Mouse (Mus musculus) activated CD4-positive, CD25-positive, alpha-beta regulatory T cell, adult 4 months (primary cell): ENCODE data around the gene Prrt4. TPM values are rescaled to one million over a fixed set of nuclear protein-coding genes. Genes with fewer than 3 reads are reported as not detected.
"Not testable (repeated sequence)": the region's sequence is repeated elsewhere in the genome, so short reads cannot be mapped to it uniquely, and the experiment has no call there.

Experiments
- ATAC-seq: one replicate; pipeline ENCODE4 v1.8.0; 2017
- polyA plus RNA-seq, 2 experiments: library from polyadenylated mRNA; unstranded; fragments of 100-300 nt; shearing (Covaris generic); gene quantifications; one replicate each; pipeline ENCODE4 v1.2.1; 2017

Gene Prrt4
- polyA plus RNA-seq, 2 experiments from 2014 or later, result not detected

DNA sequence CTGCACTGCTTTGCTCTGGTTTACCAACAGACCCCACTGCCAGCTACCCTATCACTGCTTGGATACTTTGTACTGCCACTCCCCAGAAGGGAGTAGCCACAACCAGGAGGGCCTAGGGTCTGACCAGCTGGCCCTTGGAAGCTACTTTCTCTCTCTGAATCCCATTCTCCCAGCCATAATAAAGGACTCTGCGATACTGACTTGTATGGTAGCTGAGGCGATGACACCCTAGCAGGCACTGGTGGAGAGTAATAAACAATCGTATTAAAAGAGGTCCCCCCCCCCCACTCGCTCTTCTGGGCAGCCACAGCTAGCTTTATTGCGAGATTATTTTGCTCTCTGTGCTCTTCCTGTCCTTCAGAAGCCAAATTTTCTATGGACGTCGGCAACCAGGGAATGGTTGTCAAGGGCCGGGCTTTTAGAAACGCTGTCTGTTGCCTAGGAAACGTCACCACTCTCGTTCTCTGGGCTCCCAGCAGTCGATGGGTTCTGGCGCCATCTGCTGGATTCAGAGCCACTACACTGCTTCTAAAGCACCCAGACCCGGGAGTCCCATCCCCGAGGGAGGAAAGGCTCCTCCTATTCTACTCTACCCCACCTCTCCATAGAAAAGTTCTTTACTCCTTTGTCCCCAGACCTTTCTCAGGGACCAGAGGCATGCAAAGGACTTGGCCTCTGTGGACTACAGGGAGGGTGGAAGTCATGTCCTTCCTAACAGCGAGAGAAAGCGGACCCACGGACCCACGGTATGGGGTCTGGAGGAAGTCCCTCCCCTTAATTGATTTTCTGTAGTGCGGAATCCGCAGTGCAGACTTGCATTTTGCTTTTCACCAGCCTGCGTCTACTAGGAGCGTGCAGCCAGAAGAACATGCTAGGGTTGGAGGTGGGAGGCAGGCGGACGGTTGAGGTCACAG lies 19.2 kb upstream of the Prrt4 start:
- peak; percentile 95 for ATAC-seq

DNA sequence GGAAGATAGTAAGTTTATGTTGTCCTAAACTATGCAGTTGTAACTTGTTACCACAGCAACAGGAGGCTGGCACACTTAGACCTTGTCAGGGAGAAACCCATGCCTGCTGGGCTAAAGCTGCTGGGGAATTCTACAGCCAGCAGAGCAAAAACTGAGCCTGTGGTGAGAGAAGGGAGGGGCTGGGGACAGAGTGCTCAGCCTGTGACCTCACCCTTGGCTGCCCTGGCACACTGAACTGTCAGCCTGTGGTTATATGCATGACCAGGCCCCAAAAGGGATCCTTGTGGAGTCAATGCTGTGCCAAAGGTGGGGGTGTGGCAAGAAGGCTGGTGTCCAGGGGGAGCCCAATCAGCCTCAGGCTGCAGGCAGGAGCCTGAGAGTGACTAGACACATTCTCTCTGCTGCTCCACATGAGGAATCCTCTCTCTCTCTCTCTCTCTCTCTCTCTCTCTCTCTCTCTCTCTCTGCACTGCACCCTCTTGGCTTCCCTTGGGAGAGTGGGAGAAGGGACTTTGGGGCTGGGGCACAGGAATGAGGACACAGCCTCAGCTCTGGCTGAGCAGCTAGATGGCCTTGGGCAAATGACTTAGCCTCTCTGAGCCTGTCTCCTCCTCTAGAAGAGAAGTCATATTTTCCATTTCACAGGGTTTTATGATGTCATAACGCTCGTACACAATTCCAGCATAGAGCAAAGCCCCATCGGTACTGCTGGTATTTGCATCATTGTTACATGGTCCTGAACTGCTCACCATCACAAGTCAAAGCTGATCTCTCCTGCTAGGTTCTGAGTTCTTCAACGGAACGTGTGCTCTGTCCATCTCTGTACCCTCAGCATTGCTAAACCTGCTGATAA lies 16.7 kb upstream of the Prrt4 start:
- ATAC-seq, result no peak

DNA sequence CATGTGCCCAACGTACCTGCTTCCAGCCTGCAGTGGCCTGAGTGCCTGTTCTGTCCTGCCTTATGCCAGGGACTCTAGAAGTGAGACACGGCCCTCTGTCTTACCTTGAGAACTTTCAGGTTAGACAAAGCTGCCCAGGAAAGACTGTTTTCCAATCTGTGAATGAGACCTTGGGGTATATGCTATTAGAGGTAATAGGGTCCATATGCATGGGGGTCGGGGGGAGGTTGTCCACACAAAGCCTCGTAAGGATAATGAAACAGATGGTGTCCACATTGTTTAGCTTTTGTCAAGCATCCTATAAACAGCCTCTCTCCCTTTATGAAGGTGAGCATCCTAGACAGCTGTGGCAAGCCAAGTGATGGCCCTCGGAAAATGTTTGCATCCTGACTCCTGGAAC lies 15.8 kb upstream of the Prrt4 start:
- ATAC-seq, result no peak

DNA sequence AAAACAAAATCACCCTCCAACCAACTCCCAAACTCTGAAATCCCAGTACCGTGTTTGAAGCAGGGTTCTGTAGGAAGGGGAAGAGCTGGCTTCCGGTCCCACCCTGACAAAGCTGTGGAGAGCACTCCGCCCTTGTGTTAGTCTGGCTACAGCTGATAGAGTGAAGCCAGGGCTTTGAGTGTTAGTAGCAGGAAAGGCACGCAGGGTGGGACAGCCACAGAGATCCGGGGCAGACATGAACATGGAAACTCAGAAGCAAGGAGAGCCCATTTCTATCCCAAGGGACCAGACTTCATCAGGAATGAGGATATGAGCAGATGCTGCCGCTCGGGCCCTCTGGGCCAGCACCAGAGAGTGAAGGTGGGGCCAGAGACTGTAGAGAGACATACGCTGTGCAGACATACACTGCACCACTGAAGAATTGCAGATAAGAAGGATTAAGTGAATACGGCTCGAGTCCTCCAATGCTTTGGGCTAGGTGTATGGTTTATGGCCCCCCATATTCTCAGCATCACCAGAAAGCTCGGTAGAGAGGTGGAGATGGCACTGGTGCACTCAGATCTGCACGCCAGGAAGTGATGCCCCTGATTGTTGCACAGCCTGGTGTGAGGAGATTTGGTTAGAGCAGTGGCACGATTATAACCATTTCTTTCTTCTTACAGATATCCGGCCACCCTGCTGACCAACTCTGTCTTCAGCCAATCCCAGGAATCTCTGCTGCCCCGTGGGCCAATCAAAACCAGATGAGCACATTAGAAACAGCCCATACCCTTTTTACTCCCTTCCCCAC lies 14.8 kb upstream of the Prrt4 start:
- ATAC-seq, result no peak

DNA sequence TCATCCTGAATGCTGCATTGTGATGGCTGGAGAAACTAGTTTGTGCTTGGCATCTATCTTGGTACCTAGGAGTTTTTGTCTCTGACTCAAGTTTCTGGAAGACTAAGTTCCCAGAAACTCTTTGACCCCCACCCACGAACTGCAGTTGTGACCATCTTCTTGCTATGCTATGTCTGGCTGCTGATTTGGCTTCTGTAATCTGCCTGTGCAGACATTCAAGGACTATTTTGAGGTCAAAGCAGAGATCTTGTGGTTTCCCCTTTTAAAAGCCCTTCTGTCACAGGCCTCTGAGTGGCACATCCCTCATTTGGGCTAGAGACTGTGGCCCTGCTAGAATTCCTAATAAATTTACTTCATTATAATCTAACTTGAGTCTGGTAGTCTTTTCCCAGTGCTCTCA lies 8.6 kb upstream of the Prrt4 start:
- ATAC-seq, result no peak

DNA sequence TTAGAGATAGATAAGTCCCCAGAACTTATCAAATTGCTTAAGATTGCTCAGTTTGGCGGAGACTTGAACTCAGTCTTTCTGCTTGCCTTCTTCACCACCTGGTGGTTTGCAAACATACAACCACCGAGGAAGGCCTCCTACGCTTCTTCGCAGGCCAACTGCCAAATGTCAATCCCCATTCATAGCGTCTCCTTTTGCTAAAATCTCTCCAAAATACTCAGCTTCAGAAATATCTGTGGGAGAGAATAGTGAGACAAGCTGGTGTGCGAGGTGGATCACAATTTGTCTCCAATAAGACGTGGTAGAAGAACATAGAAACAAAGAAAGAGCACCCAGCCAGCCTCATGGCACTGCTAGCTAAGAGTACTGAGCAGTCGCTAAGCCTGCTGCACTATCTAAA lies 459 bp upstream of the Prrt4 start:
- ATAC-seq, result no peak

DNA sequence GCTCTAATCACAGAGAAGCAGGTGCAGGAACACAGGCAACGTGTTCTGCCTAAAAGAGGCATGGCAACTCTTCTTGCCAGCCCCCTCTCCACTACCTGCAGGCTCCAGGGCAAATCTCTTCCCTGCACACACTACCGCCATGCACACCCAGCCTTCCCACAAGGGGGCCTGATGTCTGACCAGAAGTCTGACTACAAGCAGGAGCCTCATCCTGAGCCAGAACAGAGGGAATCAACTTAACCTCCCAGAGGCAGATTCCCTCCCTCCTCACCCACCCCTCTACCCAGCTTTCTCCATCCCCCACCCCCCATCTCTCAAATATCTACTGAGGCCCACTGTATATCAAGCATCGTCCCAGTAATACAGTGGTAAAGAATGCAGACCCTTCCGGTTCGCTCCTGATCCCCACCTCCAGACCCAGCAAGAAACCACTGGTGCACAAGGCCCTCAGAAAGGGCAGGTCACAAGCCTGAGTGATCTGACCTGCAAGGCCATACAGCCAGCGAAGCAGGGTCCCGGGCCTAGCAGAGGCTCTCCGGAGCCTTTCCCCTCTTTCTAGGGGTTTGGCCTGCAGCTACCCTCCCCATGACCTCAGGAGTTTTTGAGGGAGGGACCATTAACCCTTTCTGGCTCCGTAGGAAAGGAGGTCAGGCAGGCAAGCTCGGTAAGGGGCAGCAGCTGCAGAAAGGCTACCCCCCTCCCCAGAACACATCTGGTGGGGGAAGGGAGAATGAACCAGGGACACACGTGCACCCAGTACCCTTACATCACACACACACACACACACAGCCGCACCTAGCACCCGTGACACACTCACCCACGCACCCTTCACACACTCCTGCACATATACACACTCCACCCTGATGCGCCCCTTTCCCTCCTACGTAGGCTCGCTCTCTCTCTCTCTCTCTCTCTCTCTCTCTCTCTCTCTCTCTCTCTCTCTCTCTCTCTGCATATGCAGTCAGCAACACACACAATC lies 1.2 kb downstream of the Prrt4 start:
- ATAC-seq, result no peak

DNA sequence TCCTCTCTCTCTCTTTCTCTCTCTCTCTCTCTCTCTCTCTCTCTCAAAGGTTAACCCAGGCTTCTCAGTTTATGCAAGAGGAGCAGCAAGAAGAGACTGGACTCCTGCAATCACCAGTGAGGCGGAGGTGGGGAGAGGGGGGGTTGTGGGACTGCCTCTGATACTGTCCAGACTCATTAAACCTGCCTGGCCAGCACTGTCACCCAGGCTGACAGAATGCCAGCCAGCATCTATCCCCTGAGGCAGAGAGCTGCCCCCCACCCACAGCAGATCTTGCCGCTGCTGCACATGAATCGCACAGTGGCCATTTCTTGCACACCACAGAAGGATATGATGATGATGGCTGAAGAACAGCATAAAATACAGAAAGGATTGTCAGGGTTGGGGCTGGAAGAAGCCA lies 4.3 kb downstream of the Prrt4 start:
- ATAC-seq, result no peak

DNA sequence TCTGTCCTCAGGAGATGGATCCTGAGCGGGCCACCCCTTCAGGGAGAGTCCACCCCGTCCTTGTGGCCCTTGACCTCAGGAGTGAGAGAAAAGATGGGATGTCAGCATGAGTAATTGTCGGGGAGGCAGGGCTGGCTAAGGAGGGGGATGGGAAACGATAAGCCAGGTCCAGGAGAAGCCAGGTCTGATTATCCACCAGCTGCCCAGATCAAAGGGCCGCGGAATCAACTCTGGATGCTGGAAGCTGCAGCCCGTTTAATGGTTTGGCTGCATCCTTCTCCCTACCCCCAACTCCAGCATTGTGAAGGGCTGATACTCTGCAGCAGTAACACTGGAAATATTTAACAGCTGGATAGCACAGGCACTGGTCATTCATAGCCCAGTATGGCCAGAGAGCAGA lies 5.0 kb downstream of the Prrt4 start:
- no peak for ATAC-seq

DNA sequence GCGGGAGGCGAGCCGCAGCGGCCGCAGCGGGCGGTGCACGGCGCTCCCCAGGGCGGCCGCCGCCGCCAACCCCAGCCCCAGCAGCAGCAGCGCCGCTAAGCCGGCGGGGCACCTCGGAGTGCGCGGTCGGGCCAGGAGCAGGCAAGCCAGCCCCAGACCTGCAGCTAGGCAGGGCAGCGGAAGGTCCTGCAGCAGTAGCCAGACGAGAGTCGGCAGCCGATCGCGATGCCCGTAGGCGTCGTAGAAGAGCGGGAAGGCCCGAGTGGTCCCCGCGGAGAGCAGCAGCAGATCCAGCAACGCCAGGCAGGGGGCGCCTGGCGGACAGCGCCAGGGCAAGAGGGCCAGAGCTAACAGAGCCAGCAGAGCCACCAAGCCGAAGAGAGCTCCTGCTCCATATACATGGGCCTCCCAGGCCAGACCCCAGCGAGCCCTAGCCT lies 8.4 kb downstream of the Prrt4 start:
- ATAC-seq, result peak; percentile 38

DNA sequence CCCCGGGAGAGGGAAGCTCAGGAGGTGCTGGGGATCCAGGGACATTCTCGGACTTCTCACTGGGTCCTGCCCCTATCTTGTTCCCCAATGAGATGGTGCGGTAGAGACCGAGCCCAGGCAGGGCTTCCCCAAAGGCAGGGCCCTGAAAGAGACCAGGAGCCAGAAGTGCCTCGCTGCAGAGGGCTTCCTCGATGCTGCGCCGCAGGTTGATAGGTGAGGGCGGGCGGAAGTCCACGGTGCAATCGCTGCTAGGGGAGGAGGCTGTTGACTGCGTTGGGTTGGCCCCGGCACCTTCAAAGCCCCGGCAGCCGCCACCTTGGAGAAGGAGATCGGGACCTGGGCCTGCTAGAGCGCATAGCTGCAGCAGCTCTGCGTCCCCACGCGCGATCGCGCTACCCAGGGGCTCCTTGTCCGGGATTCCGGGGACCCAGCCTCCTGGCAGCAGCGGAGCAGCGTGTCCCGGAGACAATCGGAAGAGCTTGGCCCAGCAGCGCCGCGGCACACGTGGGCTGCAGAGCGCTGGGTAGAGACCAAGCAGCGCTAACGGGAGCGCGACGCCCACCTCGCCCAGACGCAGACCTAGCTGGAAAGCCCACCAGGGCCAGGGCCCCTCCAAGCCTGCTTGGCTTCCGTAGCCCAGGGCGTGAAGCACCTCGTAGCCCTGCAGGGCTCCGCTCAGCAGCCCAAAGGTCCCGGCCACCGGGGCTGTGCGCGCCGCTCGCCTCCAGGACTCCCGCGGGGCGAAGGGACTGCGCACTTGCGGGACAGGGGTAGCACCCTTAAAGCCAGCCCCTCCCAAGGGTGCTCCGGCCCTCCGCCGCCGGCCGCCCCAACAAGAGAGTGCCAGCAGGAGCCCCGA lies 9.1 kb downstream of the Prrt4 start:
- peak; percentile 91 for ATAC-seq

DNA sequence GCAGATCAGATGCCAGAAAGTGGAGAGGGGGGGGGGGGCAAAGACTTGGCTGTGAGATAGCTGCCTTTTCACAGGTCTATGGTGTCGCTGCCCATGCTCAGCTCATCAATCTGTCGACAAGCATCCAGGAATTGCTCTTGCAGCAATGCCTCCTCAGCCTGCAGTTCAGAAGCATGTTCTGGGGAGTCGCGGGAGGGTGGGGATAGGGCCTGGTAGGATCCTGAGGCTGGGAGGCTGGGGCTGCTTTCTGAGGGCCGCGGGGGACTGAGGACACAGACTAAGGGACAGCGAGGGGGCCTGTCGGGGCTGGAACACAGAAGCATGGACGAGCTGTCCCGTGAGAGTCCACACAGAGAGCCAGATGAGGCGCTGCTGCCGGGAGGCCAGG lies 9.7 kb downstream of the Prrt4 start:
- no peak for ATAC-seq

DNA sequence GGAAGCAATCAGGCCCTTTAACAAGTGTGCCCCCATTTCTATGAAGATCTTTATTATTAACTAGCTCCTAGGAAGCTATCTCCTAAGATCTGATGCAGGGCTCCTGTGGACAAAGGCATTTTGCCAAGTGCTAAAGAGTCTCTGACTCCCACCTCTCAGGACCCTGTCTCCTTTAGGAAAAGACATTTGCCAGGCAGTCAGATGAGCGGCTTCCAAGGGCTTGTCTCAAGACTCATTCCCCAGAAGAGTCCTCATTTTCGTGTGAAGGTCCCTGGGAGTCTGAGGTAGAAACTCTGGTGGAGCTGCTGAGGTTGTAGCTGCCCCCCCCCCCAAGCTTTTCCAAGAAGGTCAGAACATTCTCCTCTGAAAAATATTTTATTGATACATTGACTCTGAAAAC lies 10.5 kb downstream of the Prrt4 start:
- no peak for ATAC-seq

DNA sequence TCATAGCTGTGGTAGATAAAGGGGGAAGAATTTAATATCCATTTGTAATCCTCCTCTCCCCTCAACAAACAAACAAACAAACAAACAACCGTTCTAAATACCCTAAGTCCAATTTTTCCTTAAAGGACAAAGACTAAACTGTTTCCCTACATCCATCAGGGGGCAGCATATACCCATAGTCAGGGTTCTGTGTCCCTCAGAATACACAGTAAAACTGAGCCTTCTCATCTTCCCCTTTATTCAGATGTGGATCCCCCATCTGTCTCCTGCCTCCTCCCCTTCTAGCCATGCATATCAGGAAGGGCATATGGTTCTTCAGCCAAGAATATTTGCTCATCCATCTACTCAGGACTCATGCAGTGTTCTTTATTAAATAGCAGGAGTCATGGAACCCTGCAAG lies 13.2 kb downstream of the Prrt4 start:
- ATAC-seq, result no peak

DNA sequence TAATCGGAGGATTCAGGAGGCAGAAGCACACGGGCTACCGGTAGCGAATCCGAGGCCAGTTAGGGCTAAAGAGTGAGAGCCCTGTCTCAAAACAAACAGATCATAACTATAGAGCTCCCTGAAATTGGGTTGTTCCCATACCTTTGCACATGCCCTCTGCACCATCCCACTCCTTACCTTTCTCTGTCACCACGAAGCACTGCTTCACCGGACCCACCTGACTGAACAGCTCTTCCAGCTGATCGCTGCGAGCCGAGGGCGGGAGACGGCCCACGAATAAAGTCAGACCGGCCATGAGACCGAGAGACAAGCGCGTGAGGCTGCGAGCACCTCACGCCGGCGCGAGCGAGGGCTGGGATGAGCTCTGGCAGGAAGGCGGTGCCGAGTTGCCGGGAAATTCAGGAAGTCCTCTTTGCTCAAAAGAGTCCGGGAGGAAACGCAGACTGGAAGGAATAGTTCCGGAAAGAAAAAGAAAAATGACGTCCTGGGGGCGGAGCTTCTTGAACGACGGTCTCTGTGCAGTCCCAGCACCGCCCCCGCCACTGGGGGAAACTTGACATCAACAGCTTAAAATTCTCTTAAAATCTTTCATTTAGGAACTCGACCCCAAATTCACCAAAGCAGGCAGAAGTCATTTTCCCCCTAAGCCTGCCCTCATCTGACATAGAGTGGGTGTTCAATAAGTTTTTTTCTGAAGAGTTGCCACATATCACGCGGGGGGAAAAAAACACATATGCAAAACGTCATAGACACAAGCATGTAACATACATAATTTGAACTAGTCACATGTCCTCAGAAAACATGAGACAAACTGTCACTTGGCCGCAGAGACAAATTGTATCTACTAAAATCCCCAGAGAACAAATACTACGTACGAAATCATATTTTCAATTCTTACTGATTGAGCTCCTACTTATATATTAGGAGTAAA lies 14.8 kb downstream of the Prrt4 start, which contains the start of gene Rbm28:
TSS of gene Rbm28 (minus strand) at position 693 of the 931 bp plus-strand sequence.
- peak; percentile 78 for ATAC-seq

DNA sequence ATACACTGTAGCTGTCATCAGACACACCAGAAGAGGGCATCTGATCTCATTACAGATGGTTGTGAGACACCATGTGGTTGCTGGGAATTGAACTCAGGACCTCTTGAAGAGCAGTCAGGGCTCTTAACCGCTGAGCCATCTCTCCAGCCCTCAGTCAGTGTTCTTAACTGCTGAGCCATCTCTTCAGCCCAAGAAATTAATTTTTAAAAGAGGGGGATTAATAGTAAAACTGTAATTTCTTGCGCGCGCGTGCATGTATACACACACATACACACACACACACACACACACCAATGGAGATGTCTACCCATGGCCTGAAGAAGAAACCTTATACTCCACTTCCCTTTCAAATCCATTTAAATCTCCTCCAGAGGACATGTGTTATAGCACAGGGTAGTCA lies 18.1 kb downstream of the Prrt4 start:
- ATAC-seq, result not testable (repeated sequence)

DNA sequence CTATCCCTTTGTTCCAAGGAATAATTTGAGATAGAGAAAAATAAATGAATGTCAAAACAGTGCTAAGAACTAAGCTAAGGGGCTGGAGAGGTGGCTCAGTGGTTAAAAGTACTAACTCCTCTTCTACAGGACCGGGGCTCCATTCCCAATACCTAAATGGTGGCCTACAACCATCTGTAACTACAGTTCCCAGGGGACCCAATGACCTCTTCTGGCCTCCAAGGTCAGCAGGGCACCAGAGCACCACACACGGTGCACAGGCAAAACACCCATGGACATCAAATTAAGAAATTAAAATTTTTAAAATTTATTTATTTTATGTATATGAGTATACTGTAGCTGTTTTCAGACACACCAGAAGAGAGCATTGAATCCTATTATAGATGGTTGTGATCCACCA lies 18.6 kb downstream of the Prrt4 start:
- no peak for ATAC-seq

DNA sequence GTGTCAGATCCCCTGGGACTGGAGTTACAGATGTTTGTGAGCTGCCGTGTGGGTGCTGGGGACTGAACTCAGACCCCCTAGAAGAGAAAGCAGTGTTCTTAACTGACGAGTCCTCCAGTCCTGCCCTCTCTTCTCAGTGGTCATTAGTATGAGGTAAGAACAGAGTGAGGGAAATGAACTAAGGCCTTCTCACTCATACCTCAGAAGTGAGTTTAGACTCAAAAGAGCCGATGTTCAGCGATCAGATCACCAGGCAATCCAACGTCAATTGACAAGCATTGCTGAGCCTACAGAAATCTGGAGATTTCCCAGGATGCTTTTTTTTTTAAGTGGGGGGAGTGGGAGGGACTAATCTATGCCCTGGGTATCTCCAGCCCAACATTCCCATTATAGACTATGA lies 23.1 kb downstream of the Prrt4 start:
- no peak for ATAC-seq

DNA sequence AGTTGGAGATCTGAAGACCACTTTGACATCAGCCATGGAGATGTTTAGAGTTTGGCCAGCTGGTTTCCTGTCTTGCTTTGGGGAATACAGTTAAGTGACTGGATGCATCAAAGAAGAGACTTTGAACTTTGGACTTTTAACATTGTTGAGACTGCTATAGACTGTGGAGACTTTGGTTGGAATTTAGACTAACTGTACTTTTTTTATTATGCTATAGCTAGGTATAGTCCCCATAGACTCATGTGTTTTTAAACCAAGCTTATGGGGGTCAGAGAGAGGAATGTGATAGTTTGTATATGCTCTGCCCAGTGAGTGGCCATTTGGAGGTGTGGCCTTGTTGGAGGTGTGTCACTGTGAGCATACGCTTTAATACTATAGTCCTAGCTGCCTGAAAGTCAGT lies 29.4 kb downstream of the Prrt4 start:
- no peak for ATAC-seq
